Mouse (Mus musculus) duodenum, adult 2 months (tissue): Measurements from ENCODE around the gene Sapcd2. TPM values are rescaled to one million over a fixed set of nuclear protein-coding genes. Genes with fewer than 3 reads are reported as not detected.

Source experiments
- polyA plus RNA-seq: library from polyadenylated mRNA; depleted of rRNA; stranded (reverse); fragments of >200 nt; gene quantifications from 2 replicates; pipeline ENCODE4 v1.2.3, GENCODE M21; 2012; ENCODE audit warnings: low replicate concordance; rRNA removed

Gene Sapcd2
- 27.5 and 29.1 TPM in 2 replicates for polyA plus RNA-seq

DNA sequence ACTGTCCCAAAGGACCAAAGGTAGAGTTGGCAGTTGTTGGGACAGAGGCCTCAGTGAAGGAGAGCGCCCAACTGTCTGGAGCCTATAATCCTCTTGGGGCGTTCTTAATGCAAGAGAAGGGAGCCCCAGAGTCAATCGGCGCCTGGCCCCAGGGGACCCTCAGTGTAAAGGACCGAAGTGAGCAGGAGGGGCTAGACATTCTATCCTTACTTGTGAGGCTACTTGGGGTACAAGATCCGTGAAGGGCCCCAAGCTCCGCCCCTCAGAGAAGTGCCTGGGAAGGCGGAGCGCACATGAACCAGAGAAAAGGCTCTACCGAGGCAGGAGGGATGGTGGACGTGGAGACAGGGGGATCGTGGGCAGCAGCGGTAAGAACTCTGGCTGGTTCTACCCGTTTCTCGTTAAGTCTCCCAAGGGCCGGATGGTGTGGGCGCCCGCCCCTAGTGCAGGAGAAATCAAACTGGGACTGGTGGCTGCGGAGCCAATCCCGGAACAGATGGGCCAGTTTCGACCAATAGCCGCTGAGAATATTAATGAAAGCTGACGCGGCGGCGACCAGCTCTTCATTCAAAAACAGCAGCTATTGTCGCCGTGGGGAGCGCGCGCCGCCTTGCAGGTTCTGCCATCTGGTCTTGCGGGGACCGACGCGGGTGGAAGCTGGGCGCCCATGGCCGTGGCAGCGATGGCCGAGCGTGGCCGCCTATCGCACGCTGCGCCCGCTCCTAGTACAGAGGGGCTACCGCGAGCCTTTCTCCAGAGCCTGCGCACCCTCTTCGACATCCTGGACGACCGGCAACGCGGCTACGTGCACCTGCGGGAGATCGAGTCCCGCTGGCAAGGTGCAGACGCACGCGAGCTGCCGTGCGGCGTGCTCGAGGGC lies at the start of gene Sapcd2:
Gene Sapcd2, plus strand, starts transcription at position 558 of the 880 bp plus-strand sequence.

DNA sequence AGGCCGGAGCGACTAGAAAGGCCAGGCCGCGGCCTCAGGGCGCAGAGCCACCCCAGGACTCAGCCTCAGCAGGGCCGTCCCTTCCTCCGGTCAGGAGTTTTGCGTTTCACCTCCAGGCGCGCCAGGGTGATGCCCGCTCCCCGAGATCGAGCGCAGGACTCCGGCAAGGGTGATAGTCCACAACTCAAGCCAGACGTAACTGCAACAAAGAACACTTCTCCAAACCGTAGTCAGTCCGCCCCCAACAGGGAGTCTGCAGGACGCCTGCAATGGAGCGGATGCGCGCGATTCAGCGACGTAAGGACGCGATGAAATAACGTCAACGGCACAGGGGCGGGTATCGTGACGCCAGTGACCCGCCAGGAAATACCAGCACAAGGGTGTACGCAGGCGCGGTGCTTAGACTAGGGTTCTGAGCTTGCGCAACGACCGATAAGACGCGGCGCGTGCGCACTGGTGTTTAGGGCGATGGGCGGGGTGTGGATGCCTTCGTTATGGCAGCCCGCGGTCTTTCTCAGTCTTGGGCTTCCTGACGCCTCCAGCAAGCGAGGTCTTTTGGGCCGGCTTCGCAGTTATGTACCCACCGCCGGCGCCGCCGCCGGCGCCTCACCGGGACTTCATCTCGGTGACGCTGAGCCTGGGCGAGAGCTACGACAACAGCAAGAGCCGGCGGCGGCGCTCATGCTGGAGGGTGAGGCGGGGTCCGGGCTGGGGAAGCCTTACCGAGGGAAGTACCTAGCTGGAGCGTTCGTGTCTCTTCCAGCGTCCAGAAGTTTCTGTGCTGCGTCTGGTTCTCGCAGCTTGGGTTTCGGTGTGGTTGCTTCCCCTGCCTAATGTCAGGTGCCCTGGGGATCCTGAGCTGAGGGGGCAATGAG lies 39.6 kb upstream of the Sapcd2 start, which contains the start of gene Man1b1:
Gene Man1b1, plus strand, starts transcription at position 53 of the 875 bp plus-strand sequence.

DNA sequence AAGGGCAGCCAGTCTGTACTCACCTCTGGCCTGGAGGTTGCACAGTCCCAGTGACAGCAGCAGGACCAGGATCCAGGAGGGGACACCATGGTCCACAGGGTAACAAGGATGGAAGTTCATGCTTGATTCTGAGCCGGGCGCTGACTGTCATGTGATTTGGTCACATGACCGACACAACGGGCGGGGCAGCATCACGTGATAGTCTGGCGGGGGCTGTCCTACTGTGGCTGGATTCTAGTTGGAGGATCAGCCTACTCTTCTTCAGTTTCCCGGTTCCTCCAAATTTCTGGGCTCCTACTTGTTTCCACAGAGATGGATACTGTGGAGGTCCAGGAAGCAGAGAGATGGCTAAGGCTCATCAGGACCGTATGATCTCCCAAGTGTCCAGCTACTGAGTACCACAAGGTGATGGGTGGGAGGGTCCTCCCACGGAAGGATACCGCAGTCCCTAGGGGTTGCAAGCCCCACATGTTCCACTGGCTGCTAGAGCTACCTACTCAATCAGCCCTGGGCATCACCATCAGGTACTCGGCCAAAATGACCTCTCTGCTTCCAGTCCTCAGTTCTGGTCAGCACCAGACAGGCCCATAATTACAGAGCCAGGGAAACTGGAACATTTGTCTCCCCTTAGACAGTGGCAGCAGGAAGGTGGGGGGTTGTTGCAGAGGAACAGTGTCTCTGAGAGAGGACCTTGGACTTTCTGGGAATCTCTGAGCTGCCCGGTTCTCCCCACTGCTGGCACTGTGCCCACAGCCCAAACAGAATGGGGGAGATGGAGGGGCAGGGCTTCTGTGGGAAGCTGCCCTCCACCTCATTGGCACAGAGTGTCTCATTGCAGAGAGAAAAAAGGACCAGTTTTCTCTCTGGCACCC lies 15.7 kb upstream of the Sapcd2 start, which contains the start of gene Dpp7:
Gene Dpp7, minus strand, starts transcription at position 152 of the 872 bp plus-strand sequence.

DNA sequence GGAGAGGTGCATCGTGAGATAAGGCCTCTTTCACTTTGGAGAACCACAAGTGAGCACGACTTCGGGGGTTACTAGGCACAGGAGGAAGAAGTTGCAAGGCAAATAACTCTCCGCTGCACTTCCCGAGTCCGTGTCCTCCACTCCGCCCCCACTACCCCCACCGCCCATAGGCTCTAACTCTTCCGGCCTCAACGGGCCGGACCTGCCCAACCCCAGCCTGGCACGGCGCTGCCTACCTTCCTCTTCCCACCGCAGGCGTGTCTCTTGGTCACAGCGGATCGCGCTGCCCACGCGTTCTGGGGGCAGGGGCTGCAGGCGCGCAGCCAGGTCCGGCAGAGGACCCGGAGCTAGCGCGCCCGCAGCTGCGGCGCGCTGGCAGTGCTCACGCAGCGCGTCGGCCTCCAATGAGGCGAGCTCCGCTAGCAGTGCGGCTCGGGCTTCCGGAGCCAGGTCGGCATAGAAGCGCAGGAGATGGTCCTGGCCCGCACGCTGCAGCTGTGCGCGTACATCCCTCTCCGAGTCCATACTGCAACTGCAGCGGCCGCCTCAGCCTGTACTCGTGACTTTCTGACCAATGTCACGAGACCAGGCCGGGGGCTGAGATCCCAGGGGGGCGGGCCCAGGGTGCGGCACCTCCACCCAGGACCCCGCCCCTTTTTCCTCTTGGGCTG lies 6.9 kb upstream of the Sapcd2 start, which contains the start of gene Uap1l1:
Gene Uap1l1, minus strand, starts transcription at position 592 of the 671 bp plus-strand sequence.

DNA sequence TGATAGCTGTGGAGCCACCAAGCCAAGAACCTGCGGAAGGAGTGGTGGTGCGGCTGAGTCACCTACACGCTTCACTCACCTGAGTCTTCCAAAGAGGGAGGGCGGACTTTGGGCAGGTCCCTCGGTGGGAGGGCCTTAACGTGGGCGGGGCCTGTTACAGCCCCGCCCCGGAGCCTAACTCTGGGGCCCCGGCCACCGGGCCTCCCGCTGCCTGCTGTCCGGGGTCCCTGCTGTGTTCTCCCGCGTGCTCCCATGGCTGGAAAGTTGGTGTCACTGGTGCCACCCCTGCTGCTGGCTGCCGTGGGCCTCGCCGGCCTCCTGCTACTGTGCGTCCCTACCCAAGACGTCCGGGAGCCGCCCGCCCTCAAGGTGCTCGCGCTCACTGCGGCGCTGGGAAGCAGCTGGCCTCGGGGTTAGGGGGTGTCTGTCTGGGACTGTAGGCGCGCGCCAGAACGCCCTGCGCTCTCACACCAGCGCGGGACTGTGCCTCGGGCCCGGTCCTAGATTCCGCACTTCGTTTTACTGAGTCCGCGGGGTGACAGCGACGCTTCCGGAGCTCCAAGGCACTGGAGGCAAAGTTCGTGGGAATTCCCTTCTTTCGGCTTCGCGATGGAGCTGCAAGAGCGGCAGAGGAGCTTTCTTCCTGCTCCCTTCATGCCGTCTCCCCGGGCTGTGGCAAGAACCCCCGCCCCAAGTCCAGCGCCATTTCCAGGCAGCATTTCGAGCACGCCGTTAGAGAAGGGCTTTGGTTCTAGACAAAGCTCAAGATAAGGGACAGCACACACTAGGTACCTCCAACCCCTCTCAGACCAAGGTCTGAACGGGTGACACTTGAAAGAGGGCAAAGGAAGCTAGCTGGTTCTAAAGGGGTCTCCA lies 23.8 kb downstream of the Sapcd2 start, which contains the start of gene Entpd2:
Gene Entpd2, plus strand, starts transcription at position 154 of the 876 bp plus-strand sequence.

DNA sequence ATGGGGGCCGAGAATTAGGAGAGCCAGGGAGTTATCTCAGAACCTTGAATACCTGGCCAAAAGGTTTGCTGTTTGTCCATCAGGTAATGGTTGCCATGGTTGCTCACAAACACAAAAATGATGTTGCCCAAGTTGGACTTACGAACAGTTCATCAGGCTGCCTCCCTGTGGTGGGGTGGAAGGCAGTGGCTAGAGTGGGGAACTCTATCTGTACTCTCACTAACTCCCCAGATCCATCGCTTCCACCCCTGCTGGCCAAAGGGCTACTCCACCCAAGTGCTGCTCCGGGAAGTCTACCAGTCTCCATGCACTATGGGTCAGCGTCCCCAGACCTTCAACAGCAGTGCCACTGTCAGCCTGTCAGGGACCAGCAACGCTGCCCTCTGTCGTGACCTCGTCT lies 26.9 kb downstream of the Sapcd2 start, which contains the start of gene Npdc1:
Gene Npdc1, plus strand, starts transcription at position 301 of the 400 bp plus-strand sequence.

DNA sequence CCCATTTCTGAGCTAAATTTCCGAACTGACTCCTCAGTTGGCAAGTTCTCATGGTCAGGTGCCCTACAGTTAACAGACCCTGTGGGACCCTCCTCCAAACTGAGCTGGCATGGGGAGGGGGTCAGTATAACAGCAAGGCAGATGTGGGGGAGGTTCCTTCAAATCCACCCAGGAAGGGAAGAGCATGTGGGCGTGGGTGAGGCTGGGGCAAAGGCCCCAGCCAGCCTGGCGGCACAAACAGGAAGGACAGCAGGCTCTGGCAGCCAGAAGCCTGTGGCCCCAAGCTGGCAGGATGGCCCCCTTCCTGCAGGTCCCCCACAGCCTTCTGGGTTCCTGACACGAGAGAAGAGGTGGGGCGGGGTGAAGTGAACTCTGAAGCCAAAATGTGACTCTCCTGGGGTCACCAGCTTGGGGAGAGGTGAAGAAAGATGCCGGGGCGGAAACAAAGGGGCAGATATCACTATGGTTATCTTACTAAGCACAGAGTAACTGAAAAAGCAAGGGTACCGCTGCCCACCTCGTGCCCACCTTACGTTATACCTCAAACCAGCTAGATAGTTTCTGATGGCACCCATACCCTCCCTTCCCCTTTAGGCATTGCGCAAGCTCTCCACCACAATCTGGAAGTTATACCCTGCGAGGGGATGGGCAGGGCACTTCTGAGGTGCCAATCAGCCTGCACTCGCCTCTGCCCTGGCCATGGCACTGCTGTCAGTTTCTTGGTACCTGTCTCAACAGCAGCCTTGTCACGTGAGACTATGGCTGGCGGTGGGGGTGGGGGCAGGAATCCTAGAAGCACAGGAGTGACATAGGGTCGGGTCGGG lies 50.7 kb downstream of the Sapcd2 start, which contains the start of gene Fut7:
Gene Fut7, plus strand, starts transcription at position 681 of the 824 bp plus-strand sequence.

Other genes starting within 250 kb of the Sapcd2 start
- 42.6 and 53.2 TPM in 2 replicates for gene Nrarp, start 191.6 kb upstream of the Sapcd2 start, polyA plus RNA-seq
- 25.3 and 31.1 TPM in 2 replicates for gene Tor4a, start 175.4 kb upstream of the Sapcd2 start, polyA plus RNA-seq
- gene Nelfb, start 160.8 kb upstream of the Sapcd2 start, polyA plus RNA-seq = 29.9 and 42.4 TPM in 2 replicates
- gene Stpg3, start 157.7 kb upstream of the Sapcd2 start, polyA plus RNA-seq = not detected in 2 replicates
- gene Fam166a, start 153.6 kb upstream of the Sapcd2 start, polyA plus RNA-seq = not detected in 2 replicates
- gene Tubb4b, start 147.6 kb upstream of the Sapcd2 start, polyA plus RNA-seq = 379 and 679 TPM in 2 replicates
- gene Slc34a3, start 138.0 kb upstream of the Sapcd2 start, polyA plus RNA-seq = 4.3 TPM in 1 of 2 replicates, not detected in the other
- not detected in 2 replicates for gene Rnf224, start 135.5 kb upstream of the Sapcd2 start, polyA plus RNA-seq
- 14.3 and 73.6 TPM in 2 replicates for gene Rnf208, start 130.1 kb upstream of the Sapcd2 start, polyA plus RNA-seq
- 0.94 and 8.8 TPM in 2 replicates for gene Cysrt1, start 129.9 kb upstream of the Sapcd2 start, polyA plus RNA-seq
- 18.8 and 30.9 TPM in 2 replicates for gene AL732309.1, start 125.5 kb upstream of the Sapcd2 start, polyA plus RNA-seq
- gene Tmem203, start 116.9 kb upstream of the Sapcd2 start, polyA plus RNA-seq = 39.8 and 90.7 TPM in 2 replicates
- gene Tprn, start 109.7 kb upstream of the Sapcd2 start, polyA plus RNA-seq = 186 and 454 TPM in 2 replicates
- 44.6 and 49.5 TPM in 2 replicates for gene Ssna1, start 99.9 kb upstream of the Sapcd2 start, polyA plus RNA-seq
- 57.3 and 58.9 TPM in 2 replicates for gene Anapc2, start 99.8 kb upstream of the Sapcd2 start, polyA plus RNA-seq
- 1.4 TPM in 1 of 2 replicates, not detected in the other for gene Tmem210, start 84.2 kb upstream of the Sapcd2 start, polyA plus RNA-seq
- gene Lrrc26, start 82.4 kb upstream of the Sapcd2 start, polyA plus RNA-seq = 81.7 and 85.6 TPM in 2 replicates
- 0.78 and 1.7 TPM in 2 replicates for gene Grin1, start 53.1 kb upstream of the Sapcd2 start, polyA plus RNA-seq
- 13.8 and 17.1 TPM in 2 replicates for gene Man1b1, start 40.0 kb upstream of the Sapcd2 start, polyA plus RNA-seq
- gene Dpp7, start 16.0 kb upstream of the Sapcd2 start, polyA plus RNA-seq = 15.8 and 19.7 TPM in 2 replicates
- 66.1 and 563 TPM in 2 replicates for gene Uap1l1, start 6.6 kb upstream of the Sapcd2 start, polyA plus RNA-seq
- gene Entpd2, start 23.6 kb downstream of the Sapcd2 start, polyA plus RNA-seq = 50.6 and 75.3 TPM in 2 replicates
- 223 and 325 TPM in 2 replicates for gene Npdc1, start 27.0 kb downstream of the Sapcd2 start, polyA plus RNA-seq
- 1.3 and 2.1 TPM in 2 replicates for gene Fut7, start 50.9 kb downstream of the Sapcd2 start, polyA plus RNA-seq
- gene Abca2, start 56.4 kb downstream of the Sapcd2 start, polyA plus RNA-seq = 16.8 and 36.7 TPM in 2 replicates
- gene Clic3, start 84.5 kb downstream of the Sapcd2 start, polyA plus RNA-seq = 1.9 and 14.3 TPM in 2 replicates
- gene Paxx, start 88.8 kb downstream of the Sapcd2 start, polyA plus RNA-seq = 81.4 and 115 TPM in 2 replicates
- gene Ptgds, start 97.7 kb downstream of the Sapcd2 start, polyA plus RNA-seq = 0.74 TPM in 1 of 2 replicates, not detected in the other
- gene Lcn12, start 121.6 kb downstream of the Sapcd2 start, polyA plus RNA-seq = not detected in 2 replicates
- gene Fbxw5, start 128.4 kb downstream of the Sapcd2 start, polyA plus RNA-seq = 40.4 and 40.9 TPM in 2 replicates
- gene C8g, start 129.4 kb downstream of the Sapcd2 start, polyA plus RNA-seq = 4.0 and 9.4 TPM in 2 replicates
- 9.0 and 10.8 TPM in 2 replicates for gene Traf2, start 174.6 kb downstream of the Sapcd2 start, polyA plus RNA-seq
- 164 and 294 TPM in 2 replicates for gene Edf1, start 185.5 kb downstream of the Sapcd2 start, polyA plus RNA-seq
- 1.1 and 1.9 TPM in 2 replicates for gene Mamdc4, start 202.5 kb downstream of the Sapcd2 start, polyA plus RNA-seq
- 19.8 and 30.6 TPM in 2 replicates for gene Phpt1, start 202.9 kb downstream of the Sapcd2 start, polyA plus RNA-seq
- gene Ajm1, start 209.4 kb downstream of the Sapcd2 start, polyA plus RNA-seq = 1.4 and 1.7 TPM in 2 replicates
- 56.5 and 60.5 TPM in 2 replicates for gene Rabl6, start 236.2 kb downstream of the Sapcd2 start, polyA plus RNA-seq
- not detected in 2 replicates for gene Ccdc183, start 245.4 kb downstream of the Sapcd2 start, polyA plus RNA-seq
- 9.9 and 11.7 TPM in 2 replicates for gene Tmem141, start 249.7 kb downstream of the Sapcd2 start, polyA plus RNA-seq